Mouse (Mus musculus) MEL (cell line): ENCODE results near the gene Ankrd13c. TPM values are rescaled to one million over a fixed set of nuclear protein-coding genes. Genes with fewer than 3 reads are reported as not detected.

ENCODE experiments used
- DNase-seq: peaks from one replicate; pipeline ENCODE4 v3.0.0; 2011; ENCODE audit warnings: low read depth, low spot score
- H3K27ac ChIP-seq: 2 replicates; pipeline ENCODE4 v1.5.1; 2012; ENCODE audit warnings: low read depth, mild to moderate bottlenecking, control low read depth, low read length, moderate library complexity; ENCODE audit not compliant: control insufficient read depth
- H3K27me3 ChIP-seq, 2 experiments: fragments of 150-350 bp in 1 of 2; sonication (generic) in 1 of 2; 2 replicates each; pipeline ENCODE4 v1.6.1; 2012; ENCODE audit warnings: low read length in 2 of 2, mild to moderate bottlenecking in 2 of 2, improper control_type of control experiment in 1 of 2, moderate library complexity in 1 of 2; ENCODE audit not compliant: insufficient read depth in 2 of 2, control insufficient read depth in 1 of 2
- H3K36me3 ChIP-seq, 2 experiments: 2 replicates each; pipeline ENCODE4 v1.6.1; 2012 to 2014; ENCODE audit warnings: low read length in 2 of 2, improper control_type of control experiment in 1 of 2, inconsistent platforms in 1 of 2, mild to moderate bottlenecking in 1 of 2; ENCODE audit not compliant: insufficient read depth in 2 of 2, control insufficient read depth in 1 of 2
- H3K4me1 ChIP-seq, 2 experiments: fragments of 150-350 bp in 1 of 2; sonication (generic) in 1 of 2; 2 replicates each; pipeline ENCODE4 v1.6.1; 2012; ENCODE audit warnings: low read length in 2 of 2, improper control_type of control experiment in 1 of 2, mild to moderate bottlenecking in 1 of 2; ENCODE audit not compliant: insufficient read depth in 2 of 2, control insufficient read depth in 1 of 2
- H3K4me3 ChIP-seq, 2 experiments: fragments of 150-350 bp in 1 of 2; sonication (generic) in 1 of 2; 2 replicates each; pipeline ENCODE4 v1.5.1; 2012; ENCODE audit warnings: low read depth in 2 of 2, low read length in 2 of 2, mild to moderate bottlenecking in 2 of 2, moderate library complexity in 2 of 2, control low read depth in 1 of 2, improper control_type of control experiment in 1 of 2; ENCODE audit not compliant: control insufficient read depth in 1 of 2, insufficient read depth in 1 of 2
- H3K79me2 ChIP-seq: 2 replicates; pipeline ENCODE4 v1.6.1; 2012; ENCODE audit warnings: mild to moderate bottlenecking, low read length, moderate library complexity; ENCODE audit not compliant: control insufficient read depth, poor library complexity, insufficient read depth
- H3K9ac ChIP-seq: 2 replicates; pipeline ENCODE4 v1.6.1; 2012; ENCODE audit warnings: low read depth, mild to moderate bottlenecking, control low read depth, low read length, moderate library complexity; ENCODE audit not compliant: control insufficient read depth, poor library complexity, severe bottlenecking
- H3K9me3 ChIP-seq: fragments of 150-350 bp; sonication (generic); replicated peaks from 2 replicates; pipeline ENCODE4 v1.6.1; 2012; ENCODE audit warnings: mild to moderate bottlenecking, low read length, improper control_type of control experiment, moderate library complexity; ENCODE audit not compliant: insufficient read depth
- CHD2 ChIP-seq: IDR thresholded peaks from 2 replicates; pipeline ENCODE4 v1.6.1; 2011; ENCODE audit warnings: low read length, improper control_type of control experiment
- CTCF ChIP-seq, 3 experiments: IDR thresholded peaks in 2 of 3; conservative IDR thresholded peaks in 1 of 3; 2 replicates each; pipeline ENCODE4 v1.5.1; 2011 to 2012; ENCODE audit warnings: low read length in 3 of 3, low read depth in 2 of 3, mild to moderate bottlenecking in 2 of 3, improper control_type of control experiment in 1 of 3, inconsistent platforms in 1 of 3, mixed read lengths in 1 of 3, moderate library complexity in 1 of 3; ENCODE audit not compliant: control insufficient read depth in 1 of 3, insufficient read depth in 1 of 3, poor library complexity in 1 of 3, severe bottlenecking in 1 of 3
- EP300 ChIP-seq, 2 experiments: IDR thresholded peaks; 2 replicates each; pipeline ENCODE4 v1.6.1; 2011; ENCODE audit warnings: improper control_type of control experiment in 2 of 2, low read length in 2 of 2, low read depth in 1 of 2, mild to moderate bottlenecking in 1 of 2
- GABPA ChIP-seq: IDR thresholded peaks from 2 replicates; pipeline ENCODE4 v1.6.1; 2012; ENCODE audit warnings: low read depth, mild to moderate bottlenecking, inconsistent platforms, low read length, improper control_type of control experiment, moderate library complexity
- HCFC1 ChIP-seq: IDR thresholded peaks from 2 replicates; pipeline ENCODE4 v1.6.1; 2012; ENCODE audit warnings: low read depth, mild to moderate bottlenecking, inconsistent platforms, low read length, improper control_type of control experiment, moderate library complexity
- MEF2A ChIP-seq: IDR thresholded peaks from 2 replicates; pipeline ENCODE4 v1.6.1; 2014; ENCODE audit warnings: low read depth, mild to moderate bottlenecking, inconsistent platforms, low read length, improper control_type of control experiment; ENCODE audit not compliant: poor library complexity, insufficient replicate concordance, severe bottlenecking; ENCODE audit errors: extremely low read depth
- RAD21 ChIP-seq: IDR thresholded peaks from 2 replicates; pipeline ENCODE4 v1.6.1; 2011; ENCODE audit warnings: mild to moderate bottlenecking, low read depth, low read length, improper control_type of control experiment
- SIN3A ChIP-seq: IDR thresholded peaks from 2 replicates; pipeline ENCODE4 v1.6.1; 2012; ENCODE audit warnings: low read length, improper control_type of control experiment, inconsistent platforms
- UBTF ChIP-seq: IDR thresholded peaks from 2 replicates; pipeline ENCODE4 v1.6.1; 2012; ENCODE audit warnings: low read depth, mild to moderate bottlenecking, inconsistent platforms, low read length, improper control_type of control experiment, moderate library complexity, borderline replicate concordance; ENCODE audit not compliant: insufficient read depth
- USF2 ChIP-seq, 2 experiments: IDR thresholded peaks; 2 replicates each; pipeline ENCODE4 v1.6.1; 2011 to 2012; ENCODE audit warnings: improper control_type of control experiment in 2 of 2, low read length in 2 of 2, borderline replicate concordance in 1 of 2, inconsistent platforms in 1 of 2, low read depth in 1 of 2, mild to moderate bottlenecking in 1 of 2; ENCODE audit not compliant: insufficient read depth in 1 of 2
- polyA plus RNA-seq, 2 experiments: library from polyadenylated mRNA; stranded (reverse) in 1 of 2; unstranded in 1 of 2; fragments of >175 nt in 1 of 2; fragments of >200 nt in 1 of 2; gene quantifications; 2 replicates each; pipeline versions ENCODE4 v1.2.1 to v1.2.4; 2012; ENCODE audit warnings: low replicate concordance in 2 of 2, low read depth in 1 of 2; ENCODE audit not compliant: insufficient read length in 2 of 2, insufficient read depth in 1 of 2, missing spikeins in 1 of 2
- total RNA-seq: library from RNA; depleted of rRNA; stranded (reverse); fragments of 300-350 nt; gene quantifications from 2 replicates; pipeline ENCODE4 v1.2.3, GENCODE M21; 2012; rRNA removed

Gene Ankrd13c
- total and polyA plus RNA-seq, 3 experiments = 16.3 to 31.8 TPM; not detected in 1

DNA sequence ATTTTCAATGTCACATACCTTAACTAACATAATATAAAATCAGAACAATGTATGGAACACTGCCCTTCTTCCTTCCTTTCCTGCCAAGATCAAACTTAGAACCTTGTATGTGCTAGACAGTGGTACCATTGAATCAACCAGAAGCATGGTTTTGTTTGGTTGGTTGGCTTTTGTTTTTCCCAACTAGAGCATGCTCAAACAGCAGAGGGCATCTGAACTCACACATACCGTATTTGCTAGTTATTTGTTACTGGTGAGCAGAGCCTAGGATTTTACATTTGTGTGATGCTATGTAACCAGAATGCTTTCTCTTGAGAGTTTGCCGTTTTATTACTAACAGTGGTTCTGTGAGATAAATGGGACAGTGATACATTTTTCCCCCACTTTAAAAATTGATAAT, 102.5 kb downstream of the Ankrd13c start:
- Histone ChIP-seq H3K4me3 (no peak overlapping the region), H3K27me3 (no peaks in the 10 kb centered on the region), H3K79me2 (no peaks in the 10 kb centered on the region), H3K9me3 (no peaks in the 10 kb centered on the region), H3K9ac (no peak overlapping the region)
- TF ChIP-seq EP300 (IDR thresholded peaks at IDR 0.05; ENCODE audit: low read depth in 1 of 2, low read length in 2 of 2) = no peak
- TF ChIP-seq RAD21 = no peak
- no peak for TF ChIP-seq USF2 (IDR thresholded peaks at IDR 0.05; ENCODE audit: borderline replicate concordance in 1 of 2, insufficient read depth in 1 of 2, low read depth in 1 of 2, low read length in 2 of 2)
- no peak for TF ChIP-seq UBTF
- TF ChIP-seq SIN3A = no peak
- TF ChIP-seq MEF2A = no peak
- TF ChIP-seq CHD2 = no peak
- TF ChIP-seq HCFC1 = no peak
- TF ChIP-seq CTCF (IDR thresholded peaks at IDR 0.05 in 2 of 3, conservative IDR thresholded peaks at IDR 0.05 in 1 of 3; ENCODE audit: control insufficient read depth in 1 of 3, insufficient read depth in 1 of 3, low read depth in 2 of 3, low read length in 3 of 3, poor library complexity in 1 of 3, severe bottlenecking in 1 of 3) = no peak
- TF ChIP-seq GABPA = no peak
- TF ChIP-seq, all 39 proteins: peak for 0
- no peaks in the 10 kb centered on the region for H3K4me1 ChIP-seq
- no peak overlapping the region for H3K27ac ChIP-seq
- H3K36me3 ChIP-seq = peaks cover 0 to 7% of the 10 kb centered on the region in 2 experiments; a peak in 2 of 4 replicates
- DNase-seq = no peak

Other genes starting within 250 kb of the Ankrd13c start
- 11.7 and 30.2 TPM in 2 replicates for gene Cth, start 22.2 kb upstream of the Ankrd13c start, total RNA-seq
- 10 to 100 TPM in 1 of 2 experiments, not detected in 1; 26.8 TPM for gene Cth, start 22.2 kb upstream of the Ankrd13c start, polyA plus RNA-seq
- 112 and 114 TPM in 2 replicates for gene Srsf11, start 89.4 kb downstream of the Ankrd13c start, total RNA-seq
- 100 to 1,000 TPM; 215 to 486 TPM for gene Srsf11, start 89.4 kb downstream of the Ankrd13c start, polyA plus RNA-seq
- 42.6 and 48.9 TPM in 2 replicates for gene Lrrc40, start 89.4 kb downstream of the Ankrd13c start, total RNA-seq
- gene Lrrc40, start 89.4 kb downstream of the Ankrd13c start, polyA plus RNA-seq = 10 to 100 TPM in 1 of 2 experiments, not detected in 1; 70.0 TPM